ENCODE assay signal across 8 mouse cellular contexts in the genomic region with DNA sequence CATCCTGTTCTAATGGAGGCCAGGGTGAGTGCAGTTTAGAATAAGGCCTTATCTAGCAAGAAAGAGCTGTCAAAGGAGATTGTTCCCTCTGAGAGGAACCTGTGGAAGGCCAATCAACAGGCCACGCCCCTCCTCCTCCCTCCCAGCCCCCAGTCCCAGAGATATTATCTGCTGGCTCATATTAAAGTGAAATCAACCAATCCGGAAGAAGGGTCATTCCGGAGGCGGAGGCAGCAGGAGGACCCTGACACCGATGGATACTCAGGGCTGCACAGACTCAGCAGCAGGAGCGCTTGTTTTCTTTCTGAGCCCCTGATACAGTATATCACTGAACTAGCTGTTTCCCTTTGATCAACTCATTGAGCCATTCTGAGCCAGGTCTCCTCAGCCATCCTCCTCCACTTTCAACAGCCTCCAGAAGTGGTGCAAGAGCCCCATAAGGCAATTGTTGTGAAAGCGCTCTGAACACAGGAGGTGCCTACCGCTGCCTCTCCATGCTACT. TPM values are rescaled to one million over a fixed set of nuclear protein-coding genes. Genes with fewer than 3 reads are reported as not detected.
DNase-seq lines count a peak whose midpoint lies in the region; ATAC-seq lines count a peak whose summit lies in the region.

No protein-coding gene starts in this region.

- peak overlapping the region; percentile 81 for H3K4me3 ChIP-seq in heart, embryonic 13.5 days
- H3K4me3 ChIP-seq in hindbrain, embryonic 11.5 days (ENCODE audit: low read depth, low read length), result peak overlapping the region; percentile 83
- peak overlapping the region; percentile 88 for H3K4me3 ChIP-seq in liver, embryonic 12.5 days
- H3K4me3 ChIP-seq in midbrain, embryonic 16.5 days (ENCODE audit: low read depth, low read length), result peak overlapping the region; percentile 92

- no peak for DNase-seq in heart, postnatal 10 days
- DNase-seq in cerebellum, postnatal 14 days, result peak; percentile 47 to 49
- DNase-seq in hindbrain, embryonic 11.5 days (ENCODE audit: low spot score), result peak; percentile 51
- no peak for DNase-seq in testis, postnatal 10 days (ENCODE audit: low spot score)
- no peak for DNase-seq in left cerebral cortex, postnatal 25 days (ENCODE audit: low spot score in 2 of 2)

- peak overlapping the region; percentile 94 for H3K4me2 ChIP-seq in heart, embryonic 13.5 days
- H3K4me2 ChIP-seq in hindbrain, embryonic 11.5 days (replicated peaks; ENCODE audit: low read depth, low read length), result peak overlapping the region; percentile 85
- peak overlapping the region; percentile 94 for H3K4me2 ChIP-seq in liver, embryonic 12.5 days
- H3K4me2 ChIP-seq in midbrain, embryonic 16.5 days (ENCODE audit: low read length), result peak overlapping the region; percentile 89

- H3K9me3 ChIP-seq in heart, embryonic 13.5 days, result no peaks in the 10 kb centered on the region
- H3K9me3 ChIP-seq in hindbrain, embryonic 11.5 days (ENCODE audit: control insufficient read depth, low read length), result no peaks in the 10 kb centered on the region
- no peaks in the 10 kb centered on the region for H3K9me3 ChIP-seq in liver, embryonic 12.5 days (replicated peaks)
- no peaks in the 10 kb centered on the region for H3K9me3 ChIP-seq in midbrain, embryonic 16.5 days (replicated peaks; ENCODE audit: control insufficient read depth, low read length, poor library complexity, severe bottlenecking)

- 8% methylated on average over 8 of the region's 8 CpGs for WGBS in heart, embryonic 13.5 days
- 27% methylated on average over 8 of the region's 8 CpGs for WGBS in hindbrain, embryonic 11.5 days
- 2% methylated on average over 8 of the region's 8 CpGs for WGBS in liver, embryonic 12.5 days (ENCODE audit: insufficient replicate concordance)
- 15% methylated on average over 8 of the region's 8 CpGs for WGBS in midbrain, embryonic 16.5 days

- peak overlapping the region; percentile 50; the same call in 1 of the 2 replicates for H3K9ac ChIP-seq in heart, embryonic 13.5 days
- 0 out of 2 replicates have a peak overlapping the region, but pooled peaks have one; percentile 15 for H3K9ac ChIP-seq in hindbrain, embryonic 11.5 days (ENCODE audit: low read depth, low read length)
- H3K9ac ChIP-seq in liver, embryonic 12.5 days, result peak overlapping the region; percentile 93
- H3K9ac ChIP-seq in midbrain, embryonic 16.5 days (ENCODE audit: low read depth, low read length), result peak overlapping the region; percentile 94

- H3K27me3 ChIP-seq in heart, embryonic 13.5 days (replicated peaks), result no peaks in the 10 kb centered on the region
- no peaks in the 10 kb centered on the region for H3K27me3 ChIP-seq in hindbrain, embryonic 11.5 days (ENCODE audit: control insufficient read depth, insufficient read depth, low read length)
- H3K27me3 ChIP-seq in liver, embryonic 12.5 days (replicated peaks), result no peaks in the 10 kb centered on the region
- H3K27me3 ChIP-seq in midbrain, embryonic 16.5 days (ENCODE audit: control insufficient read depth, insufficient read depth, low read depth, low read length), result no peaks in the 10 kb centered on the region

- intact Hi-C loops in heart, postnatal 10 days (cut with DNase I), result loop anchor here (5.0 kb wide), 1 partner anchor 68 kb away; no protein-coding TSS in a partner anchor
- intact Hi-C loops in left cerebral cortex, postnatal 25 days (cut with DNase I), result loop anchor here (5.0 to 10.0 kb wide), 3 partner anchors 43 to 270 kb away; no protein-coding TSS in a partner anchor

- H3K36me3 ChIP-seq in heart, embryonic 13.5 days, result no peaks in the 10 kb centered on the region
- no peaks in the 10 kb centered on the region for H3K36me3 ChIP-seq in hindbrain, embryonic 11.5 days (ENCODE audit: control insufficient read depth, insufficient read depth, low read length)
- H3K36me3 ChIP-seq in liver, embryonic 12.5 days, result no peaks in the 10 kb centered on the region
- H3K36me3 ChIP-seq in midbrain, embryonic 16.5 days (ENCODE audit: control insufficient read depth, insufficient read depth, low read length), result no peaks in the 10 kb centered on the region

- H3K27ac ChIP-seq in heart, embryonic 13.5 days (replicated peaks), result no peak overlapping the region
- H3K27ac ChIP-seq in hindbrain, embryonic 11.5 days (ENCODE audit: low read depth, low read length), result no peak overlapping the region
- peak overlapping the region; percentile 89 for H3K27ac ChIP-seq in liver, embryonic 12.5 days
- no peak overlapping the region for H3K27ac ChIP-seq in midbrain, embryonic 16.5 days (ENCODE audit: low read length)

- peaks cover 43% of the 10 kb centered on the region for H3K4me1 ChIP-seq in heart, embryonic 13.5 days
- peaks cover 4% of the 10 kb centered on the region; the same call in 1 of the 2 replicates for H3K4me1 ChIP-seq in hindbrain, embryonic 11.5 days (replicated peaks; ENCODE audit: control insufficient read depth, insufficient read depth, low read length)
- H3K4me1 ChIP-seq in liver, embryonic 12.5 days, result peaks cover 78% of the 10 kb centered on the region
- peaks cover 48% of the 10 kb centered on the region for H3K4me1 ChIP-seq in midbrain, embryonic 16.5 days (ENCODE audit: control insufficient read depth, insufficient read depth, low read length)

- ATAC-seq in heart, embryonic 13.5 days (ENCODE audit: extremely low read depth, insufficient number of reproducible peaks, low FRiP score, low TSS enrichment), result no peak
- no peak for ATAC-seq in hindbrain, embryonic 11.5 days (ENCODE audit: low FRiP score)
- ATAC-seq in liver, embryonic 12.5 days, result peak; percentile 42
- ATAC-seq in midbrain, embryonic 16.5 days, result no peak

RNA-seq across cellular contexts. Expression of gene Atp8a1, which starts 2.0 kb away (rescaled TPM):
- 6.8 and 8.1 TPM in 2 replicates for polyA plus RNA-seq in heart, embryonic 13.5 days (2015; fragmentation: Nextera tagmentation; extraction: Ambion mirVana)
- 10 to 100 TPM; 19.2 to 20.3 TPM for total RNA-seq in heart, postnatal 10 days (2021)
- polyA plus RNA-seq in hindbrain, embryonic 11.5 days (2014; fragmentation: Nextera tagmentation; extraction: Ambion mirVana), result 23.6 and 24.8 TPM in 2 replicates
- polyA plus RNA-seq in liver, embryonic 12.5 days (2016; fragmentation: Nextera tagmentation; extraction: Ambion mirVana), result 61.2 and 64.2 TPM in 2 replicates
- 51.9 and 53.6 TPM in 2 replicates for polyA plus RNA-seq in midbrain, embryonic 16.5 days (2015; fragmentation: Nextera tagmentation; extraction: Ambion mirVana)
- total RNA-seq in left cerebral cortex, postnatal 25 days (2021), result 100 to 1,000 TPM; 161 to 177 TPM

Comparison
In these comparisons a context has a peak if more than half of its experiments do, and no peak if none do; other contexts are left out.
1. H3K9ac ChIP-seq: peak in every context shown above with its lines; median percentile 94 in midbrain, embryonic 16.5 days; 93 in liver, embryonic 12.5 days; 50 in heart, embryonic 13.5 days; 15 in hindbrain, embryonic 11.5 days.
2. DNase-seq: peak in cerebellum, postnatal 14 days (2 of 2) and hindbrain, embryonic 11.5 days (single experiment); none in heart, postnatal 10 days (0 of 2), testis, postnatal 10 days (single experiment) and left cerebral cortex, postnatal 25 days (0 of 2).
3. Peak in every context shown above with its lines, with median percentiles within 50 percentile points of each other: H3K4me2 ChIP-seq and H3K4me3 ChIP-seq.